Mouse (Mus musculus) midbrain, embryonic 14.5 days (tissue): ENCODE data around the gene Mapk8ip3. TPM values are rescaled to one million over a fixed set of nuclear protein-coding genes. Genes with fewer than 3 reads are reported as not detected.

Experiments used
- ATAC-seq: fragments of 200-750 bp; cut with Nextera tagmentation; 2 replicates; pipeline ENCODE4 v1.8.0; 2017; ENCODE audit warnings: moderate number of reproducible peaks, moderate library complexity; ENCODE audit not compliant: low FRiP score, low TSS enrichment
- DNase-seq: peaks from one replicate; pipeline ENCODE4 v3.0.0-alpha.2; 2015
- H3K27ac ChIP-seq: fragments of 300-500 bp; sonication (generic); replicated peaks from 2 replicates; pipeline ENCODE4 v1.5.1; 2014; ENCODE audit warnings: mild to moderate bottlenecking, low read depth, low read length, moderate library complexity
- H3K27me3 ChIP-seq: fragments of 300-500 bp; sonication (generic); 2 replicates; pipeline ENCODE4 v1.6.1; 2014; ENCODE audit warnings: low read length, control low read depth, mixed read lengths; ENCODE audit not compliant: control insufficient read depth, insufficient read depth
- H3K36me3 ChIP-seq: fragments of 300-500 bp; sonication (generic); 2 replicates; pipeline ENCODE4 v1.6.1; 2014; ENCODE audit warnings: low read length, control low read depth; ENCODE audit not compliant: control insufficient read depth, insufficient read depth
- H3K4me1 ChIP-seq: fragments of 300-500 bp; sonication (generic); 2 replicates; pipeline ENCODE4 v1.6.1; 2014; ENCODE audit warnings: mild to moderate bottlenecking, antibody characterized with exemption, low read length, control low read depth; ENCODE audit not compliant: control insufficient read depth, insufficient read depth
- H3K4me2 ChIP-seq: fragments of 300-500 bp; sonication (generic); 2 replicates; pipeline ENCODE4 v1.6.1; 2014; ENCODE audit warnings: mild to moderate bottlenecking, low read length, moderate library complexity
- H3K4me3 ChIP-seq: fragments of 300-500 bp; sonication (generic); replicated peaks from 2 replicates; pipeline ENCODE4 v1.5.1; 2014; ENCODE audit warnings: low read depth, low read length
- H3K9ac ChIP-seq: fragments of 300-500 bp; sonication (generic); replicated peaks from 2 replicates; pipeline ENCODE4 v1.6.1; 2014; ENCODE audit warnings: mild to moderate bottlenecking, low read length, moderate library complexity
- H3K9me3 ChIP-seq: fragments of 300-500 bp; sonication (generic); 2 replicates; pipeline ENCODE4 v1.6.1; 2016; ENCODE audit warnings: low read length, control low read depth, mixed read lengths; ENCODE audit not compliant: control insufficient read depth
- WGBS: fragments of 180-500 bp; shearing (Covaris S2); extraction: QIAGEN DNeasy Blood & Tissue Kit; methylation state at CpG from one replicate; pipeline ENCODE4 v1.1.7; 2014; 5-methylcytosine and 5-hydroxymethylcytosine counted together
- polyA plus RNA-seq: library from polyadenylated mRNA; unstranded; fragments of >200 nt; fragmentation: Nextera tagmentation; extraction: Ambion mirVana; gene quantifications from 2 replicates; pipeline ENCODE4 v1.2.1, GENCODE M21; 2014

Gene Mapk8ip3
- polyA plus RNA-seq, 1 experiment from 2014 or later, result 86.1 TPM

GRCm38 (mm10) chr17:24867914-24868313 is 68.9 kb downstream of the Mapk8ip3 start:
- WGBS, result 91% methylated on average over 10 of the region's 10 CpGs
- H3K36me3 ChIP-seq, result peaks cover 27% of the 10 kb centered on the region
- H3K9me3 ChIP-seq, result no peaks in the 10 kb centered on the region
- no peak overlapping the region for H3K4me3 ChIP-seq
- no peak overlapping the region for H3K4me2 ChIP-seq
- DNase-seq, result no peak
- no peak for ATAC-seq
- no peak overlapping the region for H3K9ac ChIP-seq
- H3K27ac ChIP-seq, result no peak overlapping the region
- H3K4me1 ChIP-seq, result no peaks in the 10 kb centered on the region
- H3K27me3 ChIP-seq, result no peaks in the 10 kb centered on the region

GRCm38 (mm10) chr17:24865776-24866175 is 71.0 kb downstream of the Mapk8ip3 start, which contains the start of gene Igfals:
Gene Igfals (plus strand): TSS chr17:24865997.
- Histone ChIP-seq H3K9ac (no peak within 1 kb of the TSS), H3K4me3 (no peak within 1 kb of the TSS), H3K27me3 (no peaks in the 10 kb centered on the region), H3K4me2 (no peak within 1 kb of the TSS), H3K4me1 (no peaks in the 10 kb centered on the region), H3K36me3 (peaks cover 47% of the 10 kb centered on the region), H3K9me3 (no peaks in the 10 kb centered on the region), H3K27ac (no peak within 1 kb of the TSS)
- ATAC-seq (no peak), DNase-seq (no peak)
- 85% methylated on average over 8 of the region's 8 CpGs for WGBS

GRCm38 (mm10) chr17:24861785-24862184 is 75.0 kb downstream of the Mapk8ip3 start:
- Histone ChIP-seq H3K4me3 (no peak overlapping the region), H3K9me3 (no peaks in the 10 kb centered on the region), H3K9ac (no peak overlapping the region), H3K27ac (no peak overlapping the region), H3K4me2 (no peak overlapping the region), H3K27me3 (no peaks in the 10 kb centered on the region), H3K36me3 (peaks cover 69% of the 10 kb centered on the region), H3K4me1 (no peaks in the 10 kb centered on the region)
- ATAC-seq (no peak), DNase-seq (no peak)
- WGBS, result 96% methylated on average over 3 of the region's 3 CpGs

- H3K4me1 ChIP-seq, result no peaks in the 10 kb centered on the region
- 91% methylated on average over 8 of the region's 8 CpGs for WGBS
- H3K27ac ChIP-seq, result no peak overlapping the region
- ATAC-seq, result no peak
- no peaks in the 10 kb centered on the region for H3K9me3 ChIP-seq
- peaks cover 76% of the 10 kb centered on the region for H3K36me3 ChIP-seq
- no peak overlapping the region for H3K4me3 ChIP-seq
- no peak overlapping the region for H3K9ac ChIP-seq
- H3K4me2 ChIP-seq, result no peak overlapping the region
- no peaks in the 10 kb centered on the region for H3K27me3 ChIP-seq
- no peak for DNase-seq
Observed at GRCm38 (mm10) chr17:24860076-24860475, 76.7 kb downstream of the Mapk8ip3 start.

GRCm38 (mm10) chr17:24858967-24859366 is 77.8 kb downstream of the Mapk8ip3 start:
- Histone ChIP-seq H3K4me3 (no peak overlapping the region), H3K27me3 (no peaks in the 10 kb centered on the region), H3K4me1 (no peaks in the 10 kb centered on the region), H3K4me2 (no peak overlapping the region), H3K27ac (no peak overlapping the region), H3K36me3 (peaks cover 72% of the 10 kb centered on the region), H3K9me3 (no peaks in the 10 kb centered on the region), H3K9ac (no peak overlapping the region)
- ATAC-seq (no peak), DNase-seq (no peak)
- WGBS, result 90% methylated on average over 6 of the region's 6 CpGs

- Histone ChIP-seq H3K27me3 (no peaks in the 10 kb centered on the region), H3K9ac (no peak overlapping the region), H3K4me2 (no peak overlapping the region), H3K27ac (no peak overlapping the region), H3K36me3 (peaks cover 73% of the 10 kb centered on the region), H3K4me1 (no peaks in the 10 kb centered on the region), H3K9me3 (no peaks in the 10 kb centered on the region), H3K4me3 (no peak overlapping the region)
- 88% methylated on average over 8 of the region's 8 CpGs for WGBS
- DNase-seq (no peak), ATAC-seq (no peak)
Observed at GRCm38 (mm10) chr17:24857831-24858470, 78.8 kb downstream of the Mapk8ip3 start.

- no peaks in the 10 kb centered on the region for H3K9me3 ChIP-seq
- H3K27ac ChIP-seq, result no peak overlapping the region
- no peaks in the 10 kb centered on the region; the same call in 1 of the 2 replicates for H3K27me3 ChIP-seq
- no peak overlapping the region for H3K4me3 ChIP-seq
- H3K4me1 ChIP-seq, result no peaks in the 10 kb centered on the region
- no peak overlapping the region for H3K9ac ChIP-seq
- H3K4me2 ChIP-seq, result no peak overlapping the region
- peaks cover 64% of the 10 kb centered on the region for H3K36me3 ChIP-seq
- no peak for ATAC-seq
- no peak for DNase-seq
- WGBS, result 93% methylated on average over 13 of the region's 13 CpGs
Observed at GRCm38 (mm10) chr17:24856589-24856988, 80.2 kb downstream of the Mapk8ip3 start.

GRCm38 (mm10) chr17:24855838-24856464 is 80.8 kb downstream of the Mapk8ip3 start:
- Histone ChIP-seq H3K4me1 (peaks cover 6% of the 10 kb centered on the region), H3K4me2 (no peak overlapping the region), H3K4me3 (no peak overlapping the region), H3K9ac (no peak overlapping the region), H3K27ac (no peak overlapping the region), H3K27me3 (no peaks in the 10 kb centered on the region; the same call in 1 of the 2 replicates), H3K9me3 (no peaks in the 10 kb centered on the region), H3K36me3 (peaks cover 58% of the 10 kb centered on the region)
- no peak for DNase-seq
- no peak for ATAC-seq
- 89% methylated on average over 3 of the region's 3 CpGs for WGBS
